Mouse (Mus musculus) neutrophil, adult 5-6 weeks (primary cell): ENCODE results near the gene Mad2l2. TPM values are rescaled to one million over a fixed set of nuclear protein-coding genes. Genes with fewer than 3 reads are reported as not detected.

Source experiments
- total RNA-seq: library from RNA; stranded (forward); fragments of 200-1000 nt; gene quantifications from 2 replicates; pipeline ENCODE4 v1.2.3, GENCODE M21; 2017

The Mad2l2 gene
- total RNA-seq, 1 experiment from 2014 or later = 8.7 TPM

Other genes starting within 250 kb of the Mad2l2 start
- 22.2 and 28.7 TPM in 2 replicates for gene Mfn2, start 225.7 kb upstream of the Mad2l2 start, total RNA-seq
- 15.5 and 15.7 TPM in 2 replicates for gene Plod1, start 193.6 kb upstream of the Mad2l2 start, total RNA-seq
- 50.6 and 53.2 TPM in 2 replicates for gene 2510039O18Rik, start 189.5 kb upstream of the Mad2l2 start, total RNA-seq
- not detected in 2 replicates for gene Nppb, start 144.6 kb upstream of the Mad2l2 start, total RNA-seq
- not detected in 2 replicates for gene Nppa, start 129.7 kb upstream of the Mad2l2 start, total RNA-seq
- 14.9 and 16.5 TPM in 2 replicates for gene Clcn6, start 91.6 kb upstream of the Mad2l2 start, total RNA-seq
- gene Mthfr, start 91.3 kb upstream of the Mad2l2 start, total RNA-seq = 10.0 and 20.0 TPM in 2 replicates
- 19.3 and 20.5 TPM in 2 replicates for gene Agtrap, start 42.4 kb upstream of the Mad2l2 start, total RNA-seq
- 0.93 and 1.4 TPM in 2 replicates for gene Draxin, start 314 bp downstream of the Mad2l2 start, total RNA-seq
- gene Fbxo6, start 21.8 kb downstream of the Mad2l2 start, total RNA-seq = 10.2 and 11.3 TPM in 2 replicates
- gene Fbxo44, start 30.1 kb downstream of the Mad2l2 start, total RNA-seq = 0.93 and 1.8 TPM in 2 replicates
- gene Fbxo2, start 30.2 kb downstream of the Mad2l2 start, total RNA-seq = not detected in 2 replicates
- not detected in 2 replicates for gene Disp3, start 157.6 kb downstream of the Mad2l2 start, total RNA-seq